Mouse (Mus musculus): ENCODE measurements around the gene Nell2. TPM values are rescaled to one million over a fixed set of nuclear protein-coding genes. Genes with fewer than 3 reads are reported as not detected.

Gene Nell2
- polyA plus RNA-seq, 1 experiment from 2014 or later: 0.17 TPM

DNA sequence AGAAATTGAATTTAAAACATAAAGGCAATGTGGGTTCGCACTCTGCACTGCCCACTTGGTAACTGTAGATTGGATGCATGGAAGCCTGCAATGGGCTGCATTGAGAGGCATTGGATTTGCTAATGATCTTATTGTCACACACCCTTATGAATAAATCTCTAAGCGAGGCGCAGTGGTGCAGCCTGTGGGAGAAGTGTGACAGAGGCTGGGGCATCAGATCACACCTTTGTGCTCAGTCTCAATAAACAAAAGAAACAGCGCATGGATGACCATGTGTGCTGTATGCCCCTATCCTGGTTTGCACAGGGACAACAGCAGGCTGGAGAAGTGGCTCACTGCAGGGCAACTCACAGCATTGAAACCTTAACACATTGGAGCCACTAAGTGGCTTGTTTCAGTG is 250.4 kb downstream of the Nell2 start:
- Histone ChIP-seq H3K36me3 (ENCODE audit: insufficient read depth, low read length) (no peaks in the 10 kb centered on the region), H3K27ac (ENCODE audit: low read length) (no peak overlapping the region), H3K4me3 (ENCODE audit: low read depth, low read length) (no peak overlapping the region), H3K27me3 (replicated peaks; ENCODE audit: insufficient read depth, low read length) (no peaks in the 10 kb centered on the region), H3K4me1 (ENCODE audit: insufficient read depth, low read depth, low read length) (no peaks in the 10 kb centered on the region), H3K4me2 (replicated peaks; ENCODE audit: low read depth, low read length) (no peak overlapping the region), H3K9ac (replicated peaks; ENCODE audit: low read depth) (no peak overlapping the region), H3K9me3 (ENCODE audit: low read length) (no peaks in the 10 kb centered on the region)
- no peak for TF ChIP-seq EP300 (IDR thresholded peaks at IDR 0.05)
- no peak for TF ChIP-seq CTCF (IDR thresholded peaks at IDR 0.05)
- no peak for DNase-seq (ENCODE audit: low spot score)
- no peak for ATAC-seq
- WGBS: 78% methylated on average over 4 of the region's 4 CpGs

DNA sequence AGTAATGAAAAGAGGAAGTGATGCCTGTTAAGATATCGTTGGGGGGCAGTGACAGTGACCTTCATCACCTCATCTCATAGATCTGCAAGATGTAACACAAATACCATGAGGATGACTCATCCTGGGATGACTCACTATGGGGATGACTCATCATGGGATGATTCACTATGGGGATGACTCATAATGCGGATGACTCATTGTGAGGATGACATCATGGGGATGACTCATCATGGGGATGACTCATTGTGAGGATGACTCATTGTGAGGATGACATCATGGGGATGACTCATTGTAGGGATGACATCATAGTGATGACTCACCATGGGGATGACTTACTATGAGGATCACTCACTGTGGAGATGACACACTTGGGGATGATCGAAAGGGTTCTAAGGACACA is 251.8 kb downstream of the Nell2 start:
- WGBS: 81% methylated on average over 3 of the region's 3 CpGs

DNA sequence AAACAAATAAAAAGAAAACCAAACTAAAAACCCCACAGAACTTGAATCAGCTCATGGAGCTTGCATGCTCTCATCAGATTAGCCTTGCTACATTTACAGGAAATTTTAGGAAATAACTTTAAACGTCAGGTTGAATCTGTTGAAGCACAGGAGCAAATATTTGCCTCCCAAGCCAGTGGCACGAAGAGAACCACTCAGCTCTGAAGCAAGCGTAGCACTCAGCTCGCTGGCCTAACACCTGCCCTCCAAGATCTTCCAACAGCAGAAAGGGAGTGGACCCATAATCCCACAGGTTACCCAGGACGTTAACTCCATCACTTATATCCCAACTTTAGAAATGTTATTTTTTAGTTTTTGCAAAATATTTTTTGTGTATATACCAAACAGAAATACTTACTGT is 252.8 kb downstream of the Nell2 start:
- Histone ChIP-seq H3K9me3 (ENCODE audit: low read length) (no peaks in the 10 kb centered on the region), H3K4me3 (ENCODE audit: low read depth, low read length) (no peak overlapping the region), H3K27ac (ENCODE audit: low read length) (no peak overlapping the region), H3K36me3 (ENCODE audit: insufficient read depth, low read length) (no peaks in the 10 kb centered on the region), H3K4me1 (ENCODE audit: insufficient read depth, low read depth, low read length) (no peaks in the 10 kb centered on the region), H3K9ac (replicated peaks; ENCODE audit: low read depth) (no peak overlapping the region), H3K27me3 (replicated peaks; ENCODE audit: insufficient read depth, low read length) (no peaks in the 10 kb centered on the region), H3K4me2 (replicated peaks; ENCODE audit: low read depth, low read length) (no peak overlapping the region)
- TF ChIP-seq EP300 (IDR thresholded peaks at IDR 0.05) (no peak), CTCF (IDR thresholded peaks at IDR 0.05) (no peak)
- 52% methylated on average over 5 of the region's 5 CpGs for WGBS
- ATAC-seq (peak; percentile 53; the same call in 1 of the 2 replicates), DNase-seq (ENCODE audit: low spot score) (peak; percentile 57)

More for the DNA sequence above, 251.8 kb downstream of the Nell2 start:
- H3K4me3 ChIP-seq (ENCODE audit: low read depth, low read length): no peak overlapping the region
- no peak for DNase-seq (ENCODE audit: low spot score)
- no peaks in the 10 kb centered on the region for H3K36me3 ChIP-seq (ENCODE audit: insufficient read depth, low read length)
- no peaks in the 10 kb centered on the region for H3K4me1 ChIP-seq (ENCODE audit: insufficient read depth, low read depth, low read length)
- no peaks in the 10 kb centered on the region for H3K27me3 ChIP-seq (replicated peaks; ENCODE audit: insufficient read depth, low read length)
- H3K9ac ChIP-seq (replicated peaks; ENCODE audit: low read depth): no peak overlapping the region
- H3K4me2 ChIP-seq (replicated peaks; ENCODE audit: low read depth, low read length): no peak overlapping the region
- ATAC-seq: no peak
- H3K27ac ChIP-seq (ENCODE audit: low read length): no peak overlapping the region
- TF ChIP-seq CTCF (IDR thresholded peaks at IDR 0.05) (no peak), EP300 (IDR thresholded peaks at IDR 0.05) (no peak)
- H3K9me3 ChIP-seq (ENCODE audit: low read length): no peaks in the 10 kb centered on the region

DNA sequence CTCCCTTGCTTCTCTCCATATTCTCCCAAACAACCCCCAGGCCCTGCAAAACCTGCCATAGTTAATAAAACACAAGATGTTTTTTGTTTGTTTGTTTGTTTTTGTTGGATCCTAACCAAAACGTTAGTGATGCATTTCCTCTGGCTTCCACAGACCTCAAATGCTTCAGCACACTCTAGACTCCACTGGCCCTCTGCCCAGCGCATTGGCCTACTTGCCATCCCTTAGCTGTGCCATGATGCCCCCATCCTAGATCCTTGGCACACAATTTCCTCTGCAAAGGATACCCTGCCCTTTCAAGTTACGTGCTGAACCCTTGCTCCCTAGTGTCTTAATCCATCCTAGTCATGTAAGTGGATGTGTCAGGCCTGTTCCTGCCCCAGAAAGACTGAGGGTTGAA is 255.1 kb downstream of the Nell2 start:
- no peak overlapping the region for H3K27ac ChIP-seq (ENCODE audit: low read length)
- H3K4me2 ChIP-seq (replicated peaks; ENCODE audit: low read depth, low read length): no peak overlapping the region
- TF ChIP-seq CTCF (IDR thresholded peaks at IDR 0.05) (no peak), EP300 (IDR thresholded peaks at IDR 0.05) (no peak)
- ATAC-seq: no peak
- no peaks in the 10 kb centered on the region for H3K9me3 ChIP-seq (ENCODE audit: low read length)
- no peak overlapping the region for H3K9ac ChIP-seq (replicated peaks; ENCODE audit: low read depth)
- 72% methylated on average over 3 of the region's 3 CpGs for WGBS
- no peak overlapping the region for H3K4me3 ChIP-seq (ENCODE audit: low read depth, low read length)
- no peaks in the 10 kb centered on the region for H3K27me3 ChIP-seq (replicated peaks; ENCODE audit: insufficient read depth, low read length)
- no peak for DNase-seq (ENCODE audit: low spot score)
- no peaks in the 10 kb centered on the region for H3K36me3 ChIP-seq (ENCODE audit: insufficient read depth, low read length)
- no peaks in the 10 kb centered on the region for H3K4me1 ChIP-seq (ENCODE audit: insufficient read depth, low read depth, low read length)

DNA sequence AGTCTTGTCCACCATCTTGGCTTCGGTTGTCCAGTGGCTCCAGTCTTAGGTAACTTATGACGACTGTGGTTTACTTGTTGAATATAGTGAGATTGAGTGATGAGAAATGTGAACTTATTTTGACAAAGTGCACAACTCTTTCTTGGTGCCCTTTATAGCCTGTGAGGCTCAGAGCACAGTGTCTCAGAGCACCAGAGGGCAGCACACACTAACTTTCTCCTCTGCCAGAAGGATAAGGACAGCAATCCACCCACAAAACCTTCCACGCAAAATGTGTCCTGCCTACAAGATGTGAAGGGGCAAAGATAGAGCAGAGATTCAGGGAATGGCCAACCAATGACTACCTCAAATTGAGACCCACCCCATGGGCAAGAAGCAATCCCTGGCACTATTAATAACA is 256.2 kb downstream of the Nell2 start:
- H3K9ac ChIP-seq (replicated peaks; ENCODE audit: low read depth): no peak overlapping the region
- no peaks in the 10 kb centered on the region for H3K36me3 ChIP-seq (ENCODE audit: insufficient read depth, low read length)
- ATAC-seq (no peak), DNase-seq (ENCODE audit: low spot score) (no peak)
- 90% methylated on average over 3 of the region's 3 CpGs for WGBS
- no peak overlapping the region for H3K4me2 ChIP-seq (replicated peaks; ENCODE audit: low read depth, low read length)
- no peaks in the 10 kb centered on the region for H3K9me3 ChIP-seq (ENCODE audit: low read length)
- TF ChIP-seq CTCF (IDR thresholded peaks at IDR 0.05): peak; percentile 42
- TF ChIP-seq EP300 (IDR thresholded peaks at IDR 0.05): no peak
- no peak overlapping the region for H3K27ac ChIP-seq (ENCODE audit: low read length)
- no peak overlapping the region for H3K4me3 ChIP-seq (ENCODE audit: low read depth, low read length)
- no peaks in the 10 kb centered on the region for H3K4me1 ChIP-seq (ENCODE audit: insufficient read depth, low read depth, low read length)
- no peaks in the 10 kb centered on the region for H3K27me3 ChIP-seq (replicated peaks; ENCODE audit: insufficient read depth, low read length)

DNA sequence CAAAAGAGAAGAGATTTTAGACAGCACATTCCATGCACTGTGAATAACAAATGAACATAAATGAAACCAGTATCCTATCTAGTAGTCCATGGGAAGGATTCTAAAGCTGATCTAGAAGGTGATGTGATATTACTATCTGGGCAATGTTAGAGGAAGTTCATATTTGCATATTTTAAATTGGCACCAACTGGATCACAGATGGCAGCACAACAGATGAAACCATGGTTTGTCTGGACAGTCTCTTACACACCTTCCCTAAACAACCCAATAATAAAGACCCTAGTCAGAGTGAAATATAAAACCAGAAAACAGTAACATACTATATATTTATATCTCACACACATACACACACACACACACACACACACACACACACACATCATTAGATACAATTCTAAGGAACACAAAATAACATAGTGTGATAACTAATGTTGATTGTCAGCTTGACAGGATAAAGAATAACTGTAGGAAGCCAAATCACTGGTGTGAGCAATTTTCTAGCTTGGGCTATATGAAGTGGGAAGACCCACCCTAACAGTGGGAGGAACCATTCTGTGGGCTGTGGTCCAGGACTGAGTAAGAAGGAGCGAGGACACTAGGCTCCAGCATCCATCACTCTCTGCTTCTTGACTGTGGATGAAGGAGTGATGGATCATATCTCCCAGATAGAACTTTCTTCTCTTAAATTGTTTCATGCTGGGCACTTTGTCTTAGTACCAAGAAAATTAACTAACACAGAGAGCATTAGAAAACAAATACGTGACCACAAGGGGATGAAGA is 268.5 kb downstream of the Nell2 start:
- Histone ChIP-seq H3K36me3 (ENCODE audit: insufficient read depth, low read length) (no peaks in the 10 kb centered on the region), H3K9ac (replicated peaks; ENCODE audit: low read depth) (no peak overlapping the region), H3K9me3 (ENCODE audit: low read length) (no peaks in the 10 kb centered on the region), H3K4me1 (ENCODE audit: insufficient read depth, low read depth, low read length) (no peaks in the 10 kb centered on the region), H3K27ac (ENCODE audit: low read length) (no peak overlapping the region), H3K27me3 (replicated peaks; ENCODE audit: insufficient read depth, low read length) (no peaks in the 10 kb centered on the region), H3K4me3 (ENCODE audit: low read depth, low read length) (no peak overlapping the region), H3K4me2 (replicated peaks; ENCODE audit: low read depth, low read length) (no peak overlapping the region)
- WGBS: 65% methylated on average over 2 of the region's 2 CpGs
- no peak for TF ChIP-seq CTCF (IDR thresholded peaks at IDR 0.05)
- TF ChIP-seq EP300 (IDR thresholded peaks at IDR 0.05): no peak
- no peak for ATAC-seq
- DNase-seq (ENCODE audit: low spot score): no peak

Measured in lung, postnatal 0 days (tissue).